Mouse (Mus musculus) cerebellum, postnatal 4 days (tissue): Measurements from ENCODE around the gene Cemip2.

ENCODE experiments used
- DNase-seq, 2 experiments: peaks; one replicate each; pipeline ENCODE4 v3.0.0; 2022; ENCODE audit warnings: low spot score in 2 of 2, mixed read lengths in 1 of 2

Gene Cemip2

GRCm38 (mm10) chr19:21779106-21779505 lies 964 bp downstream of the Cemip2 start:
- no peak for DNase-seq

DNA sequence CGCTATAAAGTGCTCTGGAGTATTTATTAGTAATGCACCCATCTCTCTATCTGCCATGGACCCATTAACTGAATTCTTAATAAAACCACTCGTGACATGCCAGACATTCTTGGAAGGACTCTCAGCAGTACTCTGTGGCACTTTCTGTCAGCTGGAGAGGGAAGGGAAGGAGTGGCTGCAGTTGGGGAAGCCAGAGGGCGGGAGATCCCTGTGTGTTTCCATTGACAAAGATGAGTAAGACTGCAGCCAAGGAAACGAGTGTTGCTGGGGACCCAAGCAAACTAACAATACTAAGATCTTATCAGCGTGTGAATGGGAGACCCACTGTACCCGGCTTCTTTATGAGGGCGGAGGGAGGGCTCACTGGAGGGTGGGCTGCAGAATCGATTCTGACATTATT lies 2.5 kb downstream of the Cemip2 start:
- no peak for DNase-seq

DNA sequence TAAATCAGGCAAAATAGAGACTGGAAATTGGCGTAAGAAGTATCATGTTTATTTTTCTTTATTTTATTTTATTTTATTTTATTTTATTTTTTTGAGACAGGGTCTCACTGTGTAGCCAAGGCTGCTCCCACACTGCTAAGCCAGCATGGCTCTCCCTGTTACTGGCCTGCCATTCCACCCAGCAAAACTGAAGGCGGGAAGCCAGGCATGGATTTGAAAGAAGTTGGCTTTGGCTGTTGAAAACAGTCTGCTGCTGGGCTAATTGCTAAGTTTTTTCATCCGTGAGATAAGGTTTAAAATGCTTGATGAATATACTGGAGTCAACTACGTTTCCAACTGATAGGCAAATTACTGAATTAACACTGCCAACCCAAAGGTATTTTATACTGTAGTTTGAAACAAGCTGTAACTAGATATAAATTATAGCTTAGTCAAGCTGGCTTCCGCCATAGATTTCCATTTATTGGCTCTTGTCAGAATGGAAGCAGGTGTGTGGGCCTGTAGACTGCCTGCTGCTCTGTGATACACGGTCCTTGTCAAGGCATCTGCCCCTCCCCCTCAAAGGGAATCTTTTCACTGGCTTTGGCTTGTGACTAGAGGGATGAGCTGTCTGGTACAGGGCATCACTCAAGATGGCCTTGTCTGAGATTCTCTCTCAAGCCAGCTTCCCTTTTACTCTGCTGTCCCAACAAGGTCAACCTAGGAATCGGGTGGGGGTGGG lies 3.1 kb downstream of the Cemip2 start:
- DNase-seq: peak in 1 of 2 experiments; percentile 22

DNA sequence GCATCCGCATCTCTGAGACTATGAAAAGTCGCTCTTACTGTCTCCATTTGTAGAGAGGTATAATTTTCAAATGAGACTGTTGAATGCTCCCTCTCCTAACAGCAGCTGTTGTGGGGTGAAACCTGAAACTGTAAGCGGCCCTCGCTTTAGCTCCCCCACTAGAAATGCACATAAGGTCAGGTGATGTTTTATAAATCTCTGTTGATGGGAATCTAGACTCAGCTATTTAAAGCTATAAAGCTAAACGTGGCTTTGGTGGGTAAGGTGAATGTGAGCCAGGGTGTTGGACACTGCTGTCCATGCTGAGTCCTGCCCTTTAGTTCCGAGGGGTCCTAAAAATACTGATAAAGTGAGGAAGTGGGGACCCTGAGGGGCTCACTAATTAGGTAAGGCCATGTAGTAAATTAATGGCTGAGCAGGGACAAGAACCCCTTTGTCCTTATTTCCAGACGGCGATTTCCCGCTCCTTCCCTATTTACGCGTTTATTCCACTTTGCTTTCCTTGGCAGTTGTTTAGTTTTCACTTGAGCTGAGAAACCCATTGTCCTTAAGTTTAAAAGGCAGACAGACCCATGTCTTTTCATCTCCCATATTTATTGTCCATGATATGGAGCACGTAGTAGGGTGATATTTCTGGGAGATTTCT lies 3.8 kb downstream of the Cemip2 start:
- no peak for DNase-seq

- DNase-seq: no peak
These were observed 5.6 kb downstream of the Cemip2 start for GRCm38 (mm10) chr19:21783717-21784116.

DNA sequence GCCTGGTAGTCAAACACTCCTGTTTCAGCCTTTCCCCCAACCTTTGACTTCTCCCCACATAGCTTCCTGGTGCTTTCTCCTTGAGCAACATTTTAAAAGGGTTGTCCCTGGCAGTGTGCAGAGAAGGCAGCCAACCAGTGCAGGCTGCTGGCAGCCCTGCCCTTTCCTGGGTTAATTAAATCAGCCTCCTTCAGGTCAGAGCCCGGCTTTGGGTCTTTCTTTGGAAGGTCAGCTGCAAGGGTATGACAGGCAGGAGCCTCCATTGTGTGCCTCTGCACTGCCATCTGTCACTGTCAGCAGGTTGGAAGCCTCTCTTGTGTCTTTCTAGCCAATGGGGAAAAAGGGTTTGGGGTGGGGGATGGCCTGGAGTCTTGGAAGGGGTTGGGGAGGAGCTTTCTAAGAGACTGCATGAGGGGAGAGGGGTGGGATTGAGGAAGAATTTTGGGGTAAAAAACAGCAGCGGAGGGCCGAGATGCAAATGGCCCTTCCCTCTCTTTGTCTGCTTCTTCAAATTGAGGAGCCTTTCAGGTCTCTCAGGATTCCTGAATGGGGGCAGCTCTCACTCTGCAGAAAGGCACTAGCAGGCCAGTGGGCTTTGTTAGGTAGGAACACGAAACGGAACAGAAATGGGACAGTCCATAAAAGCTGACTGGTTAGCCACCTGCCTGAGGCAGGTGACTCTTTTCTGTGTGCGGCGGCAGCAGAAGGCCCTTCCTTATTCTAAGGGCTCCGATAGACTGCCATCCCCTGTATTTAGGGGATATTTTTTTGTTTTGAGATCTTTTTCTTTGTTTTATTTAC lies 6.4 kb downstream of the Cemip2 start:
- peak in 1 of 2 experiments; percentile 50 for DNase-seq

DNA sequence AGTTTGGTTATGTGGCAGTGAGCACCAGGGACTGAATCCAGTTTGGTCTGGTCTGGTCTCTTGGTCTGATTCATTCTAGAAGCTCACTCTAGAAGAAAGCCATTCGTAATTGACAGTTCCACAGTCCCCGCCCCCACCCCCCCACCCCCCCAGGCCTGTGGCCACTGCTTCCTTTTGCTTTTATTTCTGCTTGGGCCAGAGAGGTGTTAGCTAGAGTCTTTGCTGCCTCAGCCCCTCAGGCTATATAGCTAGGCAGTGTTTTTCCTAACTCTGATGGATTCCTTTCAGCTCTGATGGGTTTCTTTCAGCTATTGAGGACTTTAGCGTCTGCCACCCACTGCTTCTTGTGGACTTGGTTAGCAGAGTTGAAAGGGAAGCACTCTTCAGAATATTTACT lies 7.0 kb downstream of the Cemip2 start:
- no peak for DNase-seq

DNA sequence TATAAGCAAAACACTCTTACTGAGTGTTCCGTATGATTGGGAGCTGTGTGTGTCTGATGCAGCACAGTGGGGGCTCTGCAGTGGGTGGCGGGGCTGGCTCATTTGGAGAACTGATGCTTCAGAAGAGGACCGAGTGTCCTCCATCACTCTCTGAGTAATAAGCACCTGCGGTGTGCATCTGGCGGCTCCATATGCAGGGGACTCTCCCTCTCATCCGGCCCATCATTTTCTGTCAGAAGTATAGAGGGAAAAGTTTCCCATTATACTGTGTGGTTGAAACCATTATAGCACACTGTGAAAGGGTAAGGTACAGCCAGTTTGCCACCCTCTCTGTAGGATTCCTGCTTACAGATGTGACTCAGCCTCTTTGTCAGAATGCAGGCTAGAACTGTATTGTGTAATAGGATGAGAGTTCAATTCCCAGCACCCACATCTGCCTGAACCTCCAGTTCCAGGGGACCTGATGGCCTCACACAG lies 8.9 kb downstream of the Cemip2 start:
- DNase-seq: no peak

DNA sequence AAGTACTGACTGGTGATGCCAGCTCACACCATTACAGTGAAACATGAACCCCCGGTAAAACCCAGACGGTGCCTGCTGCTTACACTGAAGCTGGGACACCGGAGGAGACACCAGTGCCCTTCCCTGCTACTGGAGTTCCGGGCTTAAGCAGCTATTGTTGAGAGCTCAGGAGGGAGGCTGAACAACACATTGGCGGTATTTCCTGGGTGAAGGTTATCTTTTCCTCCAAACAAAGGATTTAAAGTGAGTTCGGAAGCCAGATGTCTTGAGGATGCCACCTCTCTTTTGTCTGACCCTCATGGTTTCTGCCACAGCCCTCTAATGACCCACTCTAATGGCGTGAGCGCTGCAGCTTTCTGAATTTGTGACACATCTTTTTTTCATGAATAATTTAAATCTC lies 10.9 kb downstream of the Cemip2 start:
- no peak for DNase-seq

DNA sequence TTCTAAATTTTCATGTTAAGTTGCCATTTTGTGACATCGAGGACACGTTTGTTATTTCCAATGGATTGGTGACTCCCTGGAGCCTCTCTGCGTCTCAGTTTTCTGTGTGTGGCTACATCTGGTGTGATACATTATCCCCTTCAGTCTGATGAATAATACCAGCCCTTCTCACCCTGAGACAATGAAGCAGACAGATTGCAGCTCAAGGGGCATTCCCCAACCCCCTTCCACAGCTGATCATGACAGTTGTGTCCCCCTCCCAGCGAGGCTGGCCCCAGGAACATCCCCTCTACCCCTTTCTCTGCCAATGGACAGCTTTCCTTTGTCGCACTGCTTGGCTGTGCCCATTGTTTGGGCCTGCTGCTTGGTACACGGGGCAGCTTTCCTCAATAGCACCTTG lies 11.5 kb downstream of the Cemip2 start:
- peak in 1 of 2 experiments; percentile 16 for DNase-seq

DNA sequence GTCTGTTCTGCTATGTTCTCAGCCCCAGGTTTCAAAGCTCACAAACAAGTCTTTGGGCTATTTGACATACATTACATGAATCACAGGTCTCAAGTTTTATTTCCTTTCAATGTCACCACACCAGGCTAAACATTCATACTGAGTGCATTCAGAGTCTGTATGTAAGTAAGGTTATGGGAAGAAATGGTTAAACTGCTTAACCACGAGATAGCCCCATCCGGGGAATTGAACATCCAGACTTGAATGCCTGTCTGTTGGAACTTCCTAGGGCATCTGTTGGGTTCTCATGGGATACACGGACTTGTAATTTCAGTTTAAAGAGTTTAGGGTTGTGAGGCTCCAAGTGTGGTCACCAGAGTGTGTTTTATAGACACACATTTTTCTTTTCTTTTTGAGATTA lies 13.2 kb downstream of the Cemip2 start:
- no peak for DNase-seq

DNA sequence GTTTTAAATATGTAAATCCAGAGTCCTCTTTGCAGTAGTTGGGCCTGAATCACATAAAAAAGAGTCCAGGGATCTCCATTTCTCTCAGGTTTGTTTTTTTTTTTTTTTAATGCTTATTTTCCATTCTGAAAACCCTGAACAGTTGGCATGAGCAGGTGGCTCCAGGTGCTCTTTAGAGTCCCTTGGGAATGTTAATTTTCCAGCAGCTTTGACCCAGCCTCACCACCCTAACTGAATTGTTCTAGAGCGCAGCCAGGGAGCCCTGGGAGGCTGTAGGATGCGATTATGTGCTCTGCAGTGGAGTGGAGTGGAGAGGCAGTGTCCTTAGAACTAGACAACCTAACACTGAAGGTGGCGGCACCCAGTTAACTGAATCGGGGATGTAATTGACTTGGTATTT lies 13.7 kb downstream of the Cemip2 start:
- no peak for DNase-seq

DNA sequence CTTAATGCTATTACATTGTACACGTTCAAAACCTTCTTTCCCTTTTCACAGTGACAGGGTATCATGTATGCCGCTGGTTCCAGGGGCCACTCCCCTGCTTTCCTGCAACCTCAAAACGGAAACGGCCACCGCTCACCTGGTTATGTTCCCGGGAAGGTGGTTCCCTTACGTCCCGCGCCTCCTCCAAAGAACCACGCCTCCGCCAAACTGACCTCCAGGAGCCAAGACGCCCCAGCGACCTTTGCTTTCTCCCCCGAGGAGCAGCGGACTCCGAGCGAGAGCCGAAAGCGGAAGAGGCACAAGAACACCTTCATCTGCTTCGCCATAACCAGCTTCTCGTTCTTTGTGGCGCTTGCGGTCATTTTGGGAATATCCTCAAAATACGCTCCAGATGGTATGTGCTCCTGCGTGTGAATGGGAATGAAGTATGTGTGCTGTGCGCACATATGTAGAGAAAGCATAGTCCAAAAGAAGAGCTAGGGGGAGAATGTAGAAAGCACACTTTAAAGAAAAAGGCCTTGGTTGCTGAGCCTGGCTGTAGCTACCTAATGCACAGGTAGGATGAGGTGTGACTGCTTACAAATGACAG lies 14.5 kb downstream of the Cemip2 start:
- no peak for DNase-seq

GRCm38 (mm10) chr19:21794569-21794968 lies 16.4 kb downstream of the Cemip2 start:
- DNase-seq: no peak

DNA sequence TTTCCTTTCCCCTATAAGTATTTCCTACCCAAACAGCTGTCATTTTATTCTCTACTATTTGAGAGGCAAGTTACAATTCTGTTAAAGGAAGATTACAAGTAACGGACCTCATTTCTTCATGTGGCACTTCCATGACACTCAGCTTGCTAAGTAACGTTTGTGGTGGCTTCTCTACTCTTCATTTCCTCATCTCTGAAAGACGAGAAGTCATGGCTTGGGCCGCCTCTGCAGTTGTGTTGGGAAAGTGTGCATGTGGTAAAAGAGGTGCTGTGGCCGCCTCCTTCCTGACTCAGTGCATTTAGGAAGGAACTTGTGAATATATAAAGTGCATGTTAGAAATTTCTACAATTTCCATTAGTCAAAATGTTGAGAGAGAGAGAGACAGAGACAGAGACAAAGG lies 18.2 kb downstream of the Cemip2 start:
- no peak for DNase-seq

DNA sequence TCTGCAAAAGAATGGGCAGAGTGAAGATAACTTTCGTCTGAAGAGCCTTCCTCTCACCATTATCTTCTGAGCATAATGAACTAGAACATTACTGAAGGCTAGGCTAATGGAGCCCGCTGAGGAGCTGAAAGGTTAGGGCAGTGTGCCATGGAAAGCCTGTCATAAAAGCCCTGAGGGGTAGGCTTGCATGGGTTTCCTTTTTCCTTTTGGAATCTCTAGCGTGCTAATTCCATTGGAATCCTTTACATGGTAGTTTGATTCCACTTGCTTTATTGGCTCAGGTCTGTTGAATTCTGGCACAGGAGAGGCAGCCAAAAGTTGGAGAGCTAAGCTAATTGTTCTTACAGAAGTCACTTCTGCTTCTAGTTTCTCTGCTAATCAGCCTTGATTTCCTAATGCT lies 20.6 kb downstream of the Cemip2 start:
- no peak for DNase-seq

GRCm38 (mm10) chr19:21799410-21800373 lies 21.6 kb downstream of the Cemip2 start:
- no peak for DNase-seq

DNA sequence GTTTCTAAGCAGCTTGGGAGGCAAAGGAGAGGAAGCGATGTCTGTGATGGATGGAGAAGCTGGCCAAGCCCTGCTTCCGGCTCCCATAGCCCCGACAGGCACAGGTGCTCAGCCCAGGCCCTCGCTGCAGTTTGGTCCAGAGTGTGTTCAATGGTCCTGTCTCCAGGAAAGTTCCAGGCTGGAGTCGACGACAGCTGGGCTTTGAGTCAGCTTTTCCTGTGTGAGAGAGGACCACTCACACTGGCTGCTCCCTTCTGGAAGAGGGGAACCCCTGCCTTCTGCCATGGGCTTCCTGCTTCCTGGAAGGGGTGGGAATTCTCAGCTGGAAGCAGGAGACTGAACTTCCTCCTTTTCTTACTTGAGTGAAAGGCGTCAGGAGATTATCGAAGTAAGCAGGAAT lies 26.3 kb downstream of the Cemip2 start:
- no peak for DNase-seq

- no peak for DNase-seq
These were observed 27.2 kb downstream of the Cemip2 start for GRCm38 (mm10) chr19:21805305-21805704.

- no peak for DNase-seq
These were observed 32.0 kb downstream of the Cemip2 start for GRCm38 (mm10) chr19:21810135-21810534.

DNA sequence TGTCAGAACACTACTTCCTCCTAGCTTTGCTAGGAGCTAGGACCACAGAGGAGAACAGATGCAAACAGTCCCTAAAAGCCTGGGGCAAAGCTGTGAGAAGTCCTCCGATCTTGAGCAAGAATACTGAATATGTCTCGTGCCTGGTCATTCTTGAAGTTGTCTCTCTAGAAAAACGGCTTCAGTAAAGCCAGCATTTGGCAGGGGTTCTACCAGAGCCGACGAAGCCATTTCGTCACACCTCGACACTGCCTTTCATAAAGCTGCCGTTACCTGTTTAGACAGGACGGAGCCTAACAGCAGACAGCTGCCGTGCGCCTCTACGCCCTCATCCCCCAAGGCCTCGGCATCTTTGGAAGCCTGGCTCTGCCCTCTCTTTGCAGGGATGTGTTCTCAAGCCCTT lies 35.4 kb downstream of the Cemip2 start:
- DNase-seq: no peak
